Mouse (Mus musculus): Measurements from ENCODE around the gene Cldn34a.

- TF ChIP-seq MYC (IDR thresholded peaks at IDR 0.05; ENCODE audit: low read depth, low read length) = no peak
- TF ChIP-seq HCFC1 (IDR thresholded peaks at IDR 0.05; ENCODE audit: low read depth, low read length) = no peak
- TF ChIP-seq CTCF (conservative IDR thresholded peaks at IDR 0.05 in 1 of 2, IDR thresholded peaks at IDR 0.05 in 1 of 2; ENCODE audit: low read depth in 2 of 2, low read length in 2 of 2) = no peak
- no peak for TF ChIP-seq ZNF384 (IDR thresholded peaks at IDR 0.05; ENCODE audit: low read depth, low read length)
- TF ChIP-seq TBP (conservative IDR thresholded peaks at IDR 0.05; ENCODE audit: low read depth, low read length) = no peak
Measured at GRCm38 (mm10) chrX:152557446-152557845, 5.7 kb upstream of the Cldn34a start.

Data from CH12.LX (cell line).